Mouse (Mus musculus): ENCODE results near the gene Zfp956.

DNA sequence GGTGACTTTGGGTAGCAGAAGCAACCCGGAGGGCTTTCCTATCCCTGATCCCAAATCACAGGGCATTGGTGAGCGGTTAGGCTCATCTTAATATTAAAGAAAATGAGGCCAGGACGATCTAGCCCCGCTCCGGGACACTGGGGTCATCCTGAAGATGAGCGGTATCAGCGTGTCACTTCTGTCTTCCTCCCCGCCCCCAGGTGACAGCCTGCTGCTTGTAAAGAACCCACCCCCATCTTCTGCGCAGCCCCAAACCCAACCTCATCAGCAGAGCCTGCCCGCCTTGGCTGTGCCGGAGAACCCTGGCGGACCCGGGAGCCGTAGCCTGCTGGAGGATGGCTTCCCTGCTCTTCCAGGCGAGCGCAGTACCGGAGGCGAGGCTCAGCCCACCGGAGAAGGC lies 48.8 kb upstream of the Zfp956 start:
- TF ChIP-seq CTCF (conservative IDR thresholded peaks at IDR 0.05; ENCODE audit: low read length) (no peak), POU5F1 (IDR thresholded peaks at IDR 0.05; ENCODE audit: borderline replicate concordance, low read length) (no peak), NANOG (IDR thresholded peaks at IDR 0.05; ENCODE audit: borderline replicate concordance, low read length) (peak; percentile 8; the same call in 1 of the 2 replicates)
